Mouse (Mus musculus) liver, embryonic 11.5 days (tissue): ENCODE measurements around the gene Krt6a. TPM values are rescaled to one million over a fixed set of nuclear protein-coding genes. Genes with fewer than 3 reads are reported as not detected.

Experiments
- ATAC-seq: fragments of 200-750 bp; cut with Nextera tagmentation; replicated peaks from 2 replicates; pipeline ENCODE4 v1.8.0; 2017; ENCODE audit warnings: moderate number of reproducible peaks, mild to moderate bottlenecking, moderate TSS enrichment, moderate library complexity; ENCODE audit not compliant: low FRiP score
- DNase-seq: peaks from one replicate; pipeline ENCODE4 v3.0.0-alpha.2; 2017; ENCODE audit warnings: low spot score
- H3K27ac ChIP-seq: fragments of 300-500 bp; sonication (generic); 2 replicates; pipeline ENCODE4 v1.5.1; 2014; ENCODE audit warnings: mild to moderate bottlenecking, low read depth, low read length, control low read depth
- H3K27me3 ChIP-seq: fragments of 300-500 bp; sonication (generic); replicated peaks from 2 replicates; pipeline ENCODE4 v1.6.1; 2014; ENCODE audit warnings: low read length, mixed read lengths; ENCODE audit not compliant: control insufficient read depth, insufficient read depth
- H3K36me3 ChIP-seq: fragments of 300-500 bp; sonication (generic); 2 replicates; pipeline ENCODE4 v1.6.1; 2014; ENCODE audit warnings: mild to moderate bottlenecking, low read length, moderate library complexity, mixed read lengths; ENCODE audit not compliant: control insufficient read depth, insufficient read depth
- H3K4me1 ChIP-seq: fragments of 300-500 bp; sonication (generic); replicated peaks from 2 replicates; pipeline ENCODE4 v1.6.1; 2014; ENCODE audit warnings: low read length, mixed read lengths; ENCODE audit not compliant: control insufficient read depth, insufficient read depth
- H3K4me2 ChIP-seq: fragments of 300-500 bp; sonication (generic); 2 replicates; pipeline ENCODE4 v1.6.1; 2014; ENCODE audit warnings: mild to moderate bottlenecking, control low read depth, moderate library complexity
- H3K4me3 ChIP-seq: fragments of 300-500 bp; sonication (generic); 2 replicates; pipeline ENCODE4 v1.5.1; 2014; ENCODE audit warnings: low read depth, low read length, control low read depth
- H3K9ac ChIP-seq: fragments of 300-500 bp; sonication (generic); 2 replicates; pipeline ENCODE4 v1.6.1; 2014; ENCODE audit warnings: low read depth, low read length, control low read depth
- H3K9me3 ChIP-seq: fragments of 300-500 bp; sonication (generic); 2 replicates; pipeline ENCODE4 v1.6.1; 2016; ENCODE audit warnings: low read length, inconsistent platforms, mixed read lengths; ENCODE audit not compliant: control insufficient read depth
- WGBS: fragments of 180-500 bp; shearing (Covaris S2); extraction: QIAGEN DNeasy Blood & Tissue Kit; methylation state at CpG from one replicate; pipeline ENCODE4 v1.1.7; 2014; 5-methylcytosine and 5-hydroxymethylcytosine counted together
- microRNA-seq: library from miRNA; unstranded; fragments of <30 nt; microRNA quantifications from one replicate; pipeline ENCODE4, GENCODE M21; 2017; ENCODE audit warnings: borderline number of aligned reads
- polyA plus RNA-seq: library from polyadenylated mRNA; unstranded; fragments of >200 nt; fragmentation: Nextera tagmentation; extraction: Ambion mirVana; gene quantifications from 2 replicates; pipeline ENCODE4 v1.2.1, GENCODE M21; 2014

Krt6a gene
- polyA plus RNA-seq, 1 experiment from 2014 or later, result not detected

GRCm38 (mm10) chr15:101680187-101680586 is 13.9 kb downstream of the Krt6a start, which contains the start of gene Krt6b:
Gene Krt6b (minus strand): TSS chr15:101680287.
- Histone ChIP-seq H3K9me3 (no peaks in the 10 kb centered on the region), H3K9ac (no peak within 1 kb of the TSS), H3K27me3 (no peaks in the 10 kb centered on the region), H3K4me2 (no peak within 1 kb of the TSS), H3K36me3 (no peaks in the 10 kb centered on the region), H3K27ac (no peak within 1 kb of the TSS), H3K4me3 (no peak within 1 kb of the TSS), H3K4me1 (no peaks in the 10 kb centered on the region)
- ATAC-seq, result no peak
- WGBS, result 77% methylated on average over 2 of the region's 2 CpGs
- no peak for DNase-seq

GRCm38 (mm10) chr15:101675978-101676377 is 18.1 kb downstream of the Krt6a start:
- DNase-seq, result no peak
- 64% methylated on average over 1 of the region's 1 CpGs for WGBS
- Histone ChIP-seq H3K4me2 (no peak overlapping the region), H3K9me3 (no peaks in the 10 kb centered on the region), H3K9ac (no peak overlapping the region), H3K27ac (no peak overlapping the region), H3K36me3 (no peaks in the 10 kb centered on the region), H3K4me1 (no peaks in the 10 kb centered on the region), H3K4me3 (no peak overlapping the region), H3K27me3 (no peaks in the 10 kb centered on the region)
- ATAC-seq, result no peak

GRCm38 (mm10) chr15:101652736-101653265 is 41.3 kb downstream of the Krt6a start:
- no peak for DNase-seq

GRCm38 (mm10) chr15:101647280-101647679 is 46.8 kb downstream of the Krt6a start, which contains the start of gene Gm5478:
Gene Gm5478 (minus strand): TSS chr15:101647380.
- Histone ChIP-seq H3K4me1 (no peaks in the 10 kb centered on the region), H3K9ac (no peak within 1 kb of the TSS), H3K4me2 (no peak within 1 kb of the TSS), H3K9me3 (no peaks in the 10 kb centered on the region), H3K27ac (no peak within 1 kb of the TSS), H3K4me3 (no peak within 1 kb of the TSS), H3K27me3 (no peaks in the 10 kb centered on the region), H3K36me3 (no peaks in the 10 kb centered on the region)
- WGBS, result 65% methylated on average over 3 of the region's 3 CpGs
- DNase-seq (no peak), ATAC-seq (no peak)

More at GRCm38 (mm10) chr15:101652736-101653265, 41.3 kb downstream of the Krt6a start:
- WGBS, result 82% methylated on average over 5 of the region's 5 CpGs
- no peaks in the 10 kb centered on the region for H3K27me3 ChIP-seq
- no peak overlapping the region for H3K27ac ChIP-seq
- ATAC-seq, result no peak
- H3K4me1 ChIP-seq, result no peaks in the 10 kb centered on the region
- H3K9ac ChIP-seq, result no peak overlapping the region
- H3K4me2 ChIP-seq, result no peak overlapping the region
- no peaks in the 10 kb centered on the region for H3K9me3 ChIP-seq
- no peaks in the 10 kb centered on the region for H3K36me3 ChIP-seq
- H3K4me3 ChIP-seq, result no peak overlapping the region

Small RNA genes within 50 kb of the gene (microRNA-seq; reads per million reads assigned to microRNA genes)
- gene Gm44323, result not detected
- gene Gm44342, result not detected
- gene Gm44383, result not detected
- gene Gm44479, result not detected

Other genes with a start within 250 kb of the Krt6a start
- gene Krt88, start 246.6 kb downstream of the Krt6a start, polyA plus RNA-seq, result not detected in 2 replicates
- not detected in 2 replicates for gene Krt81, start 230.6 kb downstream of the Krt6a start, polyA plus RNA-seq
- gene Krt86, start 220.8 kb downstream of the Krt6a start, polyA plus RNA-seq, result not detected in 2 replicates
- gene Krt83, start 202.8 kb downstream of the Krt6a start, polyA plus RNA-seq, result not detected in 2 replicates
- gene Gm49425, start 177.0 kb downstream of the Krt6a start, polyA plus RNA-seq, result not detected in 2 replicates
- gene Krt84, start 161.5 kb downstream of the Krt6a start, polyA plus RNA-seq, result not detected in 2 replicates
- not detected in 2 replicates for gene Krt82, start 143.6 kb downstream of the Krt6a start, polyA plus RNA-seq
- 0.06 and 0.08 TPM in 2 replicates for gene Krt90, start 131.4 kb downstream of the Krt6a start, polyA plus RNA-seq
- not detected in 2 replicates for gene Krt75, start 120.4 kb downstream of the Krt6a start, polyA plus RNA-seq
- gene Gm5414, start 66.1 kb downstream of the Krt6a start, polyA plus RNA-seq, result not detected in 2 replicates
- gene Gm5478, start 46.9 kb downstream of the Krt6a start, polyA plus RNA-seq, result not detected in 2 replicates
- not detected in 2 replicates for gene Krt6b, start 14.0 kb downstream of the Krt6a start, polyA plus RNA-seq
- 0.48 and 0.63 TPM in 2 replicates for gene Krt5, start 18.6 kb upstream of the Krt6a start, polyA plus RNA-seq
- gene Krt71, start 48.8 kb upstream of the Krt6a start, polyA plus RNA-seq, result not detected in 2 replicates
- not detected in 2 replicates for gene Krt72, start 92.2 kb upstream of the Krt6a start, polyA plus RNA-seq
- not detected in 2 replicates for gene Krt73, start 108.0 kb upstream of the Krt6a start, polyA plus RNA-seq
- not detected in 2 replicates for gene Krt2, start 123.9 kb upstream of the Krt6a start, polyA plus RNA-seq
- 0.43 and 0.48 TPM in 2 replicates for gene Krt1, start 156.5 kb upstream of the Krt6a start, polyA plus RNA-seq
- not detected in 2 replicates for gene Krt77, start 175.4 kb upstream of the Krt6a start, polyA plus RNA-seq
- not detected in 2 replicates for gene Krt76, start 198.6 kb upstream of the Krt6a start, polyA plus RNA-seq
- not detected in 2 replicates for gene Krt4, start 230.4 kb upstream of the Krt6a start, polyA plus RNA-seq
- gene Krt79, start 246.0 kb upstream of the Krt6a start, polyA plus RNA-seq, result 0.08 TPM in 1 of 2 replicates, not detected in the other